Mouse (Mus musculus): ENCODE measurements around the gene Ptprq.

DNA sequence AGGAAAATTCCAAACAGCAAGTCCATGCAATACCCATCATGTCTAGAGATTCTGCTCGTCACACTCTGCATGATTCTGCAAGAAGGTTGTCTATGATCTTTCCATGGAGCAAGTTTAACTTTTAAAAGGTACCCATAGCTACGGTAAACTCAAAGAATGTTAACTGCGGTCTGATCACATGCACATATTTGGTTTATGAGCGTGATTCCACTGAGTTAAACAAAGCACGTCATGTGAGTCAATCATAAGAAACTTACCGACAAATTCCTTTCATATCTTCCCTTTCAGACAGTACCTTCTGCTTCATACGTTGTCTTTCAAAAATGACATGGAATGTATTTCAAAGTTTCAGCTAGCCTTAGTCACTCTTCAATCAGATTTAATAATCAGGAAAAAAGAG lies 217.7 kb downstream of the Ptprq start:
- TF ChIP-seq CTCF (IDR thresholded peaks at IDR 0.05; ENCODE audit: control insufficient read depth, insufficient read depth, insufficient read length) (no peak), USF1 (IDR thresholded peaks at IDR 0.05; ENCODE audit: low read depth) (peak; percentile 68), FOSL1 (IDR thresholded peaks at IDR 0.05; ENCODE audit: insufficient read depth, low read length, poor library complexity, severe bottlenecking) (no peak), MAX (IDR thresholded peaks at IDR 0.05) (no peak), MYOG (IDR thresholded peaks at IDR 0.05; ENCODE audit: control insufficient read depth, extremely low read depth, insufficient read length) (no peak), MYOD1 (IDR thresholded peaks at IDR 0.05; ENCODE audit: control insufficient read depth, insufficient read length, low read depth) (no peak), CEBPB (IDR thresholded peaks at IDR 0.05; ENCODE audit: low read depth) (no peak)

Data from C2C12 (cell line).